Mouse (Mus musculus) heart, postnatal 0 days (tissue): ENCODE measurements around the gene Hnrnpab. TPM values are rescaled to one million over a fixed set of nuclear protein-coding genes. Genes with fewer than 3 reads are reported as not detected.

Experiments used
- ATAC-seq: fragments of 200-750 bp; cut with Nextera tagmentation; 2 replicates; pipeline ENCODE4 v1.8.0; 2017; ENCODE audit warnings: low read depth, moderate number of reproducible peaks, moderate library complexity; ENCODE audit not compliant: insufficient read depth
- DNase-seq: peaks from one replicate; pipeline ENCODE4 v3.0.0-alpha.2; 2016; ENCODE audit warnings: low spot score
- H3K27ac ChIP-seq: fragments of 300-500 bp; sonication (generic); 2 replicates; pipeline ENCODE4 v1.5.1; 2014; ENCODE audit warnings: low read depth, mild to moderate bottlenecking
- H3K27me3 ChIP-seq: fragments of 300-500 bp; sonication (generic); 2 replicates; pipeline ENCODE4 v1.6.1; 2014; ENCODE audit warnings: low read length, mixed read lengths; ENCODE audit not compliant: control insufficient read depth, insufficient read depth
- H3K36me3 ChIP-seq: fragments of 300-500 bp; sonication (generic); replicated peaks from 2 replicates; pipeline ENCODE4 v1.6.1; 2014; ENCODE audit warnings: low read length, mixed read lengths; ENCODE audit not compliant: control insufficient read depth, insufficient read depth
- H3K4me1 ChIP-seq: fragments of 300-500 bp; sonication (generic); 2 replicates; pipeline ENCODE4 v1.6.1; 2014; ENCODE audit warnings: antibody characterized with exemption; ENCODE audit not compliant: control insufficient read depth, insufficient read depth
- H3K4me2 ChIP-seq: fragments of 300-500 bp; sonication (generic); 2 replicates; pipeline ENCODE4 v1.6.1; 2014; ENCODE audit warnings: low read depth, mild to moderate bottlenecking, low read length, moderate library complexity
- H3K4me3 ChIP-seq: fragments of 300-500 bp; sonication (generic); 2 replicates; pipeline ENCODE4 v1.5.1; 2014; ENCODE audit warnings: low read depth, low read length
- H3K9ac ChIP-seq: fragments of 300-500 bp; sonication (generic); replicated peaks from 2 replicates; pipeline ENCODE4 v1.6.1; 2014; ENCODE audit warnings: low read depth, low read length, mixed read lengths
- H3K9me3 ChIP-seq: fragments of 300-500 bp; sonication (generic); replicated peaks from 2 replicates; pipeline ENCODE4 v1.6.1; 2016; ENCODE audit warnings: low read length; ENCODE audit not compliant: control insufficient read depth
- CTCF ChIP-seq: IDR thresholded peaks from 2 replicates; pipeline ENCODE4 v1.5.1; 2016; ENCODE audit warnings: antibody characterized with exemption, control low read depth, low read depth
- EP300 ChIP-seq: IDR thresholded peaks from 2 replicates; pipeline ENCODE4 v1.6.1; 2016; ENCODE audit warnings: antibody characterized with exemption, low read depth
- WGBS: fragments of 180-500 bp; shearing (Covaris S2); extraction: QIAGEN DNeasy Blood & Tissue Kit; methylation state at CpG from one replicate; pipeline ENCODE4 v1.1.7; 2014; 5-methylcytosine and 5-hydroxymethylcytosine counted together
- polyA plus RNA-seq: library from polyadenylated mRNA; unstranded; fragments of >200 nt; fragmentation: Nextera tagmentation; extraction: Ambion mirVana; gene quantifications from 2 replicates; pipeline ENCODE4 v1.2.1, GENCODE M21; 2015
- total RNA-seq: library from RNA; depleted of rRNA; stranded (reverse); fragments of >200 nt; gene quantifications from 2 replicates; pipeline ENCODE4 v1.2.3, GENCODE M21; 2014; ENCODE audit warnings: low replicate concordance

The Hnrnpab gene
- total and polyA plus RNA-seq, 2 experiments from 2014 or later = 136 to 159 TPM

- Histone ChIP-seq H3K4me1 (peaks cover 5% of the 10 kb centered on the region), H3K4me3 (no peak overlapping the region), H3K9me3 (no peaks in the 10 kb centered on the region), H3K27me3 (no peaks in the 10 kb centered on the region), H3K9ac (no peak overlapping the region), H3K27ac (no peak overlapping the region), H3K4me2 (no peak overlapping the region), H3K36me3 (peaks cover 66% of the 10 kb centered on the region)
- ATAC-seq = no peak
- no peak for DNase-seq
- 61% methylated on average over 5 of the region's 5 CpGs for WGBS
- TF ChIP-seq CTCF = no peak
- TF ChIP-seq EP300 = no peak
Measured at GRCm38 (mm10) chr11:51625187-51625820, 18.7 kb upstream of the Hnrnpab start.

- H3K4me2 ChIP-seq = no peak overlapping the region
- peaks cover 55% of the 10 kb centered on the region for H3K36me3 ChIP-seq
- no peak for DNase-seq
- no peak overlapping the region for H3K4me3 ChIP-seq
- 72% methylated on average over 7 of the region's 7 CpGs for WGBS
- no peak overlapping the region for H3K9ac ChIP-seq
- TF ChIP-seq EP300 (no peak), CTCF (no peak)
- no peak overlapping the region for H3K27ac ChIP-seq
- no peaks in the 10 kb centered on the region for H3K9me3 ChIP-seq
- no peaks in the 10 kb centered on the region for H3K27me3 ChIP-seq
- no peak for ATAC-seq
- H3K4me1 ChIP-seq = peaks cover 9% of the 10 kb centered on the region
Measured at GRCm38 (mm10) chr11:51622971-51623491, 16.4 kb upstream of the Hnrnpab start.

- H3K4me2 ChIP-seq = no peak overlapping the region
- H3K4me1 ChIP-seq = peaks cover 9% of the 10 kb centered on the region
- ATAC-seq (no peak), DNase-seq (no peak)
- H3K27me3 ChIP-seq = no peaks in the 10 kb centered on the region
- no peak overlapping the region for H3K9ac ChIP-seq
- H3K36me3 ChIP-seq = peaks cover 42% of the 10 kb centered on the region
- no peak overlapping the region for H3K4me3 ChIP-seq
- no peak overlapping the region for H3K27ac ChIP-seq
- no peak for TF ChIP-seq EP300
- no peak for TF ChIP-seq CTCF
- WGBS = 91% methylated on average over 2 of the region's 2 CpGs
- no peaks in the 10 kb centered on the region for H3K9me3 ChIP-seq
Measured at GRCm38 (mm10) chr11:51621776-51622175, 15.1 kb upstream of the Hnrnpab start.

GRCm38 (mm10) chr11:51620084-51620483 is 13.4 kb upstream of the Hnrnpab start:
- Histone ChIP-seq H3K9ac (peak overlapping the region; percentile 76), H3K4me1 (peaks cover 17% of the 10 kb centered on the region), H3K4me2 (peak overlapping the region; percentile 94), H3K36me3 (peaks cover 28% of the 10 kb centered on the region), H3K27ac (peak overlapping the region; percentile 70; the same call in 1 of the 2 replicates), H3K27me3 (no peaks in the 10 kb centered on the region), H3K4me3 (peak overlapping the region; percentile 82), H3K9me3 (no peaks in the 10 kb centered on the region)
- WGBS = 1% methylated on average over 11 of the region's 11 CpGs
- ATAC-seq = no peak
- no peak for DNase-seq
- TF ChIP-seq CTCF (no peak), EP300 (no peak)

- under 1% methylated on average over 51 of the region's 51 CpGs for WGBS
- H3K27ac ChIP-seq = peak within 1 kb of the TSS; percentile 70; the same call in 1 of the 2 replicates
Measured at GRCm38 (mm10) chr11:51619409-51620060, 12.9 kb upstream of the Hnrnpab start, which contains the start of gene Nhp2. Gene Nhp2 (plus strand): TSS chr11:51619735.

More at GRCm38 (mm10) chr11:51619409-51620060, 12.9 kb upstream of the Hnrnpab start, which contains the start of gene Nhp2:
- Histone ChIP-seq H3K36me3 (peaks cover 22% of the 10 kb centered on the region), H3K9me3 (no peaks in the 10 kb centered on the region), H3K4me2 (peak within 1 kb of the TSS; percentile 94), H3K4me3 (peak within 1 kb of the TSS; percentile 82), H3K9ac (peak within 1 kb of the TSS; percentile 76), H3K4me1 (peaks cover 21% of the 10 kb centered on the region), H3K27me3 (no peaks in the 10 kb centered on the region)
- ATAC-seq (peak; percentile 91), DNase-seq (peak; percentile 99)
- peak; percentile 62; the same call in 1 of the 2 replicates for TF ChIP-seq EP300
- TF ChIP-seq CTCF = no peak
